Mouse (Mus musculus): Measurements from ENCODE around the gene Macrod2.
A peak's percentile ranks its signal among the peaks of the same experiment; 100 is the strongest.

Gene Macrod2

DNA sequence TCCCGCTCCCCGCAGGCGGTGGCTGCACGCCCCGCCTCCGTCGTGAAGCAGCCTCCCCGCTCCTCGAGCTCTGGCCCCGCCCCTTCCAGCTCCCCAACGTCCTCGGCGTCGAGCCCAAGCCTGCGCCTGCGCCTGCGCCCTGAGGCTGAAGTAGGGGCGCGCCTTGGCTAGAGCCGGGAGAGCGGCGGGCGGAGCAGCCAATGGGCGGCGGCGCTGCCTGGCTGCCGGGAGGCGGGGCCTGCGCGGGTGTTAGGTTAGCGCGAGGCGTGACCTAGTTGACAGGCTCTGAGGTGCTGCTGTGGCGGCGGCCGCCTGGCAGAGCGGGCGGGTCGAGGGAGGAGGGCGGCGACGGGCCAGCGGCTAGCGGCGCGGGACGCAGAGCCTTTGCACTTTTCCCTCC lies at the start of gene Macrod2:
Gene Macrod2, plus strand, starts transcription at position 131 of the 400 bp plus-strand sequence.
- DNase-seq (ENCODE audit: low spot score), result peak; percentile 99

DNA sequence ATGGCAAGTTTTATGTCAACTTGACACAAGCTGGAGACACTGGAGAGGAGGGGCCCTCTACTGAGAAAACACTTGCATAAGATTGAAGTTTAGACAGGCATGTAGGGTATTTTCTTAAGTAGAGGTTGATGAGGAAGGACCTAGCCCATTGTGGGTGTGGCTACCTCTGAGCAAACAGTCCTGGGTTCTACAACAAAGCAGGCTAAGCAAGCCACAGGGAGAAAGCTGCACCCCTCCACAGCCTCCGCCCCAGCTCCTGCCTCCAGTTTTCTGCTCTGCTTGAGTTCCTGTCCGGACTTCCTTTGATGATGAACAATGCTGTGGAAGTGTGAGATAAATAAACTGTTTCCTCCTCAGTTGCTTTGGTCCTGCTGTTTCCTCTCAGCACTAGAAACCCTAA lies 35.2 kb upstream of the Macrod2 start:
- no peak for DNase-seq (ENCODE audit: low spot score)

DNA sequence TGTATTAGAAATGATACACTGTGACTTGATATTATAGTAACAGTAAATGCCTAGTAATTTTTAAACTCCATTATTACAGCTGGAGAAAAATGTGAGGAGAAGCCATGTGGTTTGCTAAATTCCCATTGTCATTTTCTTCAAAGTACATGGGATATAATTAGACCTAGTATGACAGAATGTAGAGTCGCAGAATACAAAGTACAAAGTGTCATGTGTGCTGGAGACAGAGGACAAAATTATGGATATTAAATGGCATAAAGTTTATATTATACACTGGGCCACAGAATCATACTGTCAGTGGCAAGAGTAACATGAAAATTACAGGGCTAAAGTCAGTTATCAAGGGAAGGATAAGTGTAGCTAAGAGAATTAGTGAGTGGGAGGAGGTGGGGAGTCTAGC lies 30.3 kb upstream of the Macrod2 start:
- no peak for DNase-seq (ENCODE audit: low spot score)

DNA sequence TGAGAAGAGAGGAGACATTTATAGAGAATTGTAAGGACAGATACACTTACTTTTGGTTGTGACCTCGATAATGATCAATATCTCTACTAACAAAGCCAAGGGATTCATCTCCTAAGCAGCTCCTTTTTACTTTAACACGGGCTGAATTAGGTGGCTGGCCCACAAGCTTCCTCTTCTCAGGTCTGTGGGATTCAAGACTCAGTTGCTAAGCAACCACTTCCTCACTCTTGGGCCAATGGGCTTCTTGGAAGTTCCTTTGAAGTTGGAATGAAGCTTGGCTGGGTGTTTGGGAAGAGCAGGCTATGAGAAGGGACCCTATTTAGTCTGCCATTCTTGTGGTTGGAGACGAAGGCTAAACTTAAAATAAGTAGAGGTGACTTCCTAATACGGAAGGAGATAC lies 5.6 kb upstream of the Macrod2 start, which contains the start of gene Sel1l2:
Gene Sel1l2, minus strand, starts transcription at position 182 of the 400 bp plus-strand sequence.
- DNase-seq (ENCODE audit: low spot score), result no peak

DNA sequence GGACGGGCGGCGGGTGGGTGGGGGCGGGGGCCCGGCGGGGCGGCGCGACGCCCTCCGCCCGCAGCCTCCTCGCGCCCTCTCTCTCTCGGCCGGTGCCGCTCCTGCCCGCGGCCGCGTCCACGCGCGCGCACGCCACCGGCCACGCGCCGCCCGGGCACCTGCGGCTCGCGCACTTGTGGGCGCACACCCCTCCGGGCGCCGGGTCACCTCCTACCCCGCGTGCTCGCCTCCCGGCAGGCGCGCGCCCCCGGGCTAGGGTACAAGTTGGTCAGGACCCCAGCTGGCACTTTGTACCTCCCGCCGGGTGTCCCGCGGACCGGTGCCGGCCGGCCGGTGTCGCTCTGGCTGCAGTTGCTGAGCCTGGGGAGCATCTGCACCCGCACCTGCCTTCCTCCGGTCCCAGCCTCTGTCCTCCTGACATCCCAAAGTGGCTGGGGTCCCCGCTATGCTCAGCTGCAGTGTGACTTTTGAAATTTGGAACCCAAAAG lies 679 bp downstream of the Macrod2 start:
- DNase-seq (ENCODE audit: low spot score), result peak; percentile 37

DNA sequence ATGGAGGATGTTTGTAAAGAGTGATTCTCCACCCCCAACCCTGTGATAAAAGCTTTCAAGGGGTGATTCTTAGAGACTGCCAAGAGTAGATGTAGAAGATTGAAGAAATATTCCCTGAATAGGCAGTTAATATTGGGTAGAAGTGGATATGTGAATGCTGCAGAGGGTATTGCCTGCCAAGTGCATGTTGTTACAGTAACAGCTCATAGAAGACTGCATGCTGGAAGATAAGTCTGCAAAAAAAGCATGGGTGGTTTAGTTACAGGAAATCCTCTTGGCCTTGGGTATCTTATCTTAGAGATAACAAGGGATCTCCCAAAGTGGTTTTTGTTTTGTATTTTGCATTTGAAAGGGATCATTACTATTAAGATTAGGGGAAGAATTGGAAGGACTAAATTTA lies 30.7 kb downstream of the Macrod2 start:
- no peak for DNase-seq (ENCODE audit: low spot score)

DNA sequence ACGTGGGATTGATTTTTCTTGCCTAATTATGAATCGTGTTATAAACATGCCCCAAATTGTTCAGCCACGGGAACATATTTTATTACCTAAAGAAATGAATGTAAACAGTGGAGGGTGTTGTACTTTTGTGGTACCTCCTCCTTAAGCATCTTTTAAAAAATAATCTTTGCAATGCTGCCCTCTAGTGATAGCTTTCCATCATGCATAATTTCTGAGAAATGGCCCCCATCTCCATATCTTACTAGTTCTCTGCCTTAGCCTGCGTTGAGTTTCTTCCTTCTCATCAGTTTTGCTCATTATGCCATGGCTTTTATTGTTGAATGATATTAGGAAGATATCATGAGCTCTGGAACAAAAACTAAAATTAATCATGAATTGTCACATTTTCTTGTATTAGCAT lies 32.2 kb downstream of the Macrod2 start:
- no peak for DNase-seq (ENCODE audit: low spot score)

DNA sequence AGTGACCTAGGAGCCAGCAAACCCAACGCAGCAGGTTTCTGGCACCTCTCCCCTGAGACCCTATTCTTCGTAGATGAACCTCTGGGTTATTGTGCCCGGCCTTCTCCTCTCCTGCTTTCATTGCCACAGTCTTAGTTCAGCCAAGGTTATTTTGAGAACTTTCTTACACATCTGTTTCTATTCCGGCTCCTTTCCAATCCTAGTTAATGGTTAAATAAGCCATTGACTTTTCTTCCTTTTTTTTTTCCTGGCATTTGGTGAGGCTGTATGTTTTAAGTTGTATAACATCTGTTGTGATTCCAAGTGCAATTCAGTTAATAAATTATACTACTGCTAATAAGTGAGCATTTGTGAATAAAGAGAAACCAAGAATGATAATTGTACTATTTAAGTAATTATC lies 44.0 kb downstream of the Macrod2 start:
- DNase-seq (ENCODE audit: low spot score), result no peak

DNA sequence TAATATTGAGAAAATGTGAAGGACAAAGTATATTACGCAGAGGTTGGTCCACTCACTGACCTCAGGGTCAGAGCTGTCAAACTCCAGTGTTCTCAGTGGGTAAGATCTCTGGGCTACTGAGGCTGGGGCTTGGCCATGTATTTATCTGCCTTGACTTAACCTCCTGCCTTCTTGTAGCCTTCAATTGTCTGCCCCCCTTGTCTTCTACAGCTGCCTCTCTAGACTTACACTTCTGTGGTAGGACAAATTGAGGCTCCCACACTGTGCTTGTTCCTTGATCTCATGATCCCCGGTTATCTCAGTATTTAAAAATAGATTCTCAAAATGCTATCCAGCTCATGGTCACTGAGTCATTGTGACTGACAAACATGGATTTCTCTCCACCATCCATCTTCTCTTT lies 53.5 kb downstream of the Macrod2 start:
- DNase-seq (ENCODE audit: low spot score), result no peak

DNA sequence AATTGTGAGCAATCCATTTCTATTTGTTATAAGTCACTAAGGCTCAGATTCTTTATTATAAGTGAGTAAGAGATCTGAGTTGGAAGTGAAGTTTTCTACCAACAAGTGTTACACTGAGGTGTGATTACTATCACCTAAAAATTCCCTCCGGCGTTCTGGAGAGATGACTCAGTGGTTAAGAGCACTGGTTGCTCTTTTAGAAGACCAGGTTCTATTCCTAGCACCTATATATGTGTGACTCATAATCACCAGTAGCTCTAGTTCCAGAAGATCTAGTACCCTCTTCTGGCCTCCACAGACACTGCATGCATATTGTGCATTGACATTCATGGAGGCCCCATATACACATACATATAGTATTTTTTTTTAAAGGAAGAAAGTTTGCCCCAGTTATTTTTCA lies 80.7 kb downstream of the Macrod2 start:
- DNase-seq (ENCODE audit: low spot score), result no peak

DNA sequence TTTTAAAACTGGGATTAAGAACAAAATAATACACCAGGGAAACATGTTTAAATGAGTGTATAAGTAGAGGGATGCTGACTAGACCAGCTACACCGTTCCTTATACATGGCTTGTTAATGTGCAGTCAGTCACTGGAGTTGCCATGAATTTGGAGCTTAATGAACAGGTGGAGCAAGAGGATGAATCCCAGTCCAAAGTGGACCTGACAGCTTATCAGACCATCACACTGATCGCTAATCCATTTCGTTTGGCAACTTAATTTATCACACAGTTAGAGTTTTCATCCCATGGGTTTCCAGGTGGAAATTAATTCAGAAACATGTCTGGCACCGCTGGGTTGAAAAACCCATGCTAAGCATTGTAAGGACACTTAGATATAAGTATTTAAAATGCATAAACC lies 81.8 kb downstream of the Macrod2 start:
- DNase-seq (ENCODE audit: low spot score), result no peak

DNA sequence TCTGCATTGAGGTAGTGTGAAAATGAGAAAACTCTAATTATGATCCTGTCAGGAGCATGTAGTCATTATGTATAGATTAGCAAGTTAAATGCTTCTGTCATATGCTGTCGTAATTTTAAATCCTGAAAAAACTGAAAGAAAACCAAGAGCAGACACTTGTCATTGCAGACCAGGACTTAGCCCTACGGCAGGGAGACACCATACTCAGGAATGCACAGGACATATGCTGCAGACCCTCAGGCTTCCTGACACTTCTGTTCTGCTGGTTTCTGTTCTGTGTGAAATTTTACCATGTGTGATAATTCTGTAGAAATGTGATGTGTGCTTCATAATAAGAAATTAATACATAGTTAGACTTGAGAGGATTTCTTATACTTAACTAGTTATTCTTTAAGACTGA lies 87.5 kb downstream of the Macrod2 start:
- no peak for DNase-seq (ENCODE audit: low spot score)

DNA sequence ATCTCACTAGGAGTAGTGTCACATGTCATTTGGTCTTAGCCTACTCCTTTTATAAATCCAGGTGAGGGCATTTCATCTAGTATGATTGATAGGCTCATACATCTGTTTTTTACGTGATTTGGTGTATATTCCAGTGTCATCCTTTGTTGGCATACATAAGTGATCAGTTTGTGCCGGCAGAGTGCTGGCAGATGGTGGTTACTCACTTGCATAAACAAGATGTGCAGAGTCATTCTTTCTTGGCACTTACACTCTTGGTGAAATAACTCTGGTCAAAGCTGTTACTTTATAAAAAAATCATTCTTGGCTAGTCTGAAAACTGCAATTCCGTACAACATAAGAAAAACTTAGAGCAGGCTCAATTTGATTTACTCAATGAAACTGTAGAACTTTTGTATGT lies 102.6 kb downstream of the Macrod2 start:
- no peak for DNase-seq (ENCODE audit: low spot score)

DNA sequence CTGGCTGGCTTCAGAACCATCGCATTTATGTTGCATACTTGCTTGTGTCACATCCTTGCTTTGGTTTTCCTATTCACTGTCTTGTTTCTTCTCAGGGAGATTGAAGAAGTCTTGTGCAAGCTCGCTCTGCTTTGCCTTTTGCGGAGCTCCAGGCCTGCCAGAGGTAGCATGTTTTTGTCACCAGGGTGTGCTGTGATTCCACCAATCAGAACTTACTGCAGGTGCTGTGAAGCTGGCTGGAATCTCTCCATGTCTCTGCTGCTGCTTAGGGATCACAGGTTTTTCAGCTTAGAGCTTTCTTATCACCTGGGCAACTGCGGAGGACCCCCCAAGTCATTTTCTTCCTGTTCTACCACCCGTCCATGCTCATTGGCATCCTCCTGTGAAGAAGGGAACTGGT lies 105.8 kb downstream of the Macrod2 start:
- DNase-seq (ENCODE audit: low spot score), result peak; percentile 28

DNA sequence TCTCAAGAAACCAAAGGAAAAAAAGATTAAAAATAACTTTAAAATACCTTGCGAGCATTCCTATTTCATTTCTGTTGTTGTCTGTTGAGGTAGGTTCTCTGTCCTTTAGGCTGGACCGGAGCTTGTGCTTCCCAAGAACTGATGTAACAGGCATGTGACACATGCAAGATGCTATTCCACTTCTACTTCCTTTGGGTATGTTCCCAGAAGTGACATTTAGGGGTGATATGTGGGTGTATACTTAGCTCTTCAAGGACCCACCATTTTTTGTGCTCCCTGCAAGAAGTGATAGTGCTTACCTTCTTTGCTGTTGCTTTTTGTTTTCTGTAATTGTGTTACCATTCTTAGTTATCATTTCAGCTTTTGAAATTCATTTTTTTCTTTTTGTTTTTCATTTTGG lies 126.4 kb downstream of the Macrod2 start:
- DNase-seq (ENCODE audit: low spot score), result no peak

DNA sequence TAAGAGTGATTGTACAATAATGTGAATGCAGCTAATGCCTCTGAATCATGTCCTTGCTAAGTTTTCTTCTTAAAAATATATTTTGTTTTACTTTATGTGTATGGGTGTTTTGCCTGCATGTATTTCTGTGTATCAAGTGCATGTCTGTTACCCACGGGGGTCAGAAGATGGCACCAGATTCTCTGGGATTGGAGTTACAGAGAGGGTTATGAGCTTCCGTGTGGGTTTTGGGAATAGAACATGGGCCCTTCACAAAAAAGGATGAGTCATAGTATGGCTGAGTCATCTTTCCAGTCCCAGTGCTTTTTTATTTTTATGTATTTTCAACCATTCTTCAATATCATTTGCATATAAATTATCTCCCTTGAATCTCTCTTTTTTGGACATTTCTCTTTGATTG lies 135.1 kb downstream of the Macrod2 start:
- DNase-seq (ENCODE audit: low spot score), result no peak

DNA sequence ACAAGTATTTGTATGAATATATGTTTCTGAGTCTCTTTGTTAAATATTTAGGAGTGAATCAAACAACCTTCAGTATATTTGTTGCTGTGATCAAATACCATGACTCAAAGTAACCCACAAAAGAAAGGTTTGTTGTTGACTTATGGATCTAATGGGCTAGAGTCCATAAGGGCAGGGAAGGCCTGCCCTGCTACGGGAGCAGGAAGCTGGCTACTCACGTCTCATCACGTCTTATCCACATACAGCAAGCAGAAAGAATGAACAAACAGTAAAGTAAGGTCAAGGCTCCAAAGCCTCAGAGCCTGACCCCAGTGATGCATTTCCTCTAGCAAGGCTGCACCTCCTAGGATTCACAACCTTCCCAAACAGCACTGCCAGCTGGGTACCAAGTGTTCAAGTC lies 136.9 kb downstream of the Macrod2 start:
- DNase-seq (ENCODE audit: low spot score), result no peak

DNA sequence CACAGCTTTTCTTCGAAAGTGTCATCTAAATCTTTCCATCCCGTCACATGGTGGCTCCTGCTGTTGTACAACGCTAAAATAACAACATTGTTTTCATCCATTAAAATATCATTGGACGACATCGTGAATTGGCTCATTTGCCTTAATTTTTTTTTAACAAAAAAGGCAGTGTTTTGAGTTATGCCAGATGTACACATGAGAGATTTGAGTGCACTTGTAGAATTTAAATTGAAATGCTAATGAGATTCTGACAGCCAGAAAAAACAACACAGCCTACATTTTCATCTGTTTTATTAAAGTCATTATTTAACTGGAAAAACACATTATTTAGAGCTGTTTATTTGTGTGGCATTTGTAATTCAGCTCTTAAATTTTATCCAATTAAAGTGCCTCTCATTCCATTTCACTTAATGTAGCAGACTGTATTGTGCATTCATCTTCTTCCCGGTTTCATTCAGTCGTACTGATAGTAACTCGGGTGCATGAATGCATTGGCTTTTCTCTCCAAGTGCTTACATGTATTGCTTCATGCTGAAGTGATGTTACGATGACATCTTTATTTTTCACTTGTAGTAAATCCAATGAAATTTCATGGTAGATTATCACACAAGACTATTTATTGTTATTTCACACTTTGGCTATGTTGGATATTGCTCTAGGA lies 137.9 kb downstream of the Macrod2 start:
- DNase-seq (ENCODE audit: low spot score), result no peak

DNA sequence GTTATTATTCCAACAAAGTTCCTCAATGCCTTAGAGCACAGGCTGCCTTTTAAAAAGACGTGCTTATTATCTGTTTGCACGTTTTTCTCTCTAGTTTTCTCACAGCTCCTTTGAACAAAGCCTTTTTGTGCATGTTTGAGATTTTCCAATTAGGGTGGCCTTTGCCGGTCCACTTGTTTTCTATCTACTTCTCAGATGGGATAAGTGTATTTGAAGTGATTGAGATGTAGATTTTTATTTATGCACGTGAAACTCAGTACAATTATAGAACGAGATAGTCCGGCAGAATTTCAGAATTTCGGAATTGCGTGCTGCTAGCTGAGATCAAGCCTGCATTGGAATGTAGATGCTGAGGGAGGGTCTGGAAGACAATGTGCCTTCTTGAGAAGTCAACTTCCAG lies 138.5 kb downstream of the Macrod2 start:
- DNase-seq (ENCODE audit: low spot score), result no peak

DNA sequence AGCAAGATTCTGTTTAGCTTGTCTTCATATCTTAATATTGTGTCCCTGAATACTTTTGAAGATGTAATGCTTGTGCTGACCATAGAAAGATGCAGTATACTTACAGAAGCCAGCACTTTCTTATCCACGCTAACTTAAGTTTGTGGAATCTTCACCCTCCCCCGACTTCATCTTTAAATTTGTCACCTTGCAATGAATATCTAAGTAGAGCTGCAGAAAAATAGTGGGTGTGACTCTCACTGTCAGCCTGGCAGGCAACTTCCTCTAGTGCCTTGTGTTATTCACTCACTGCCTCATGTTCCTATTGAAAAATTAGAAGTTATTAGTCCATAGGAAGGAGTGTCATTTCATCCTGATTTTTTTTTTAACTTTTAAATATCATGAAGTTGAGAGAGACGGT lies 139.5 kb downstream of the Macrod2 start:
- DNase-seq (ENCODE audit: low spot score), result no peak

DNA sequence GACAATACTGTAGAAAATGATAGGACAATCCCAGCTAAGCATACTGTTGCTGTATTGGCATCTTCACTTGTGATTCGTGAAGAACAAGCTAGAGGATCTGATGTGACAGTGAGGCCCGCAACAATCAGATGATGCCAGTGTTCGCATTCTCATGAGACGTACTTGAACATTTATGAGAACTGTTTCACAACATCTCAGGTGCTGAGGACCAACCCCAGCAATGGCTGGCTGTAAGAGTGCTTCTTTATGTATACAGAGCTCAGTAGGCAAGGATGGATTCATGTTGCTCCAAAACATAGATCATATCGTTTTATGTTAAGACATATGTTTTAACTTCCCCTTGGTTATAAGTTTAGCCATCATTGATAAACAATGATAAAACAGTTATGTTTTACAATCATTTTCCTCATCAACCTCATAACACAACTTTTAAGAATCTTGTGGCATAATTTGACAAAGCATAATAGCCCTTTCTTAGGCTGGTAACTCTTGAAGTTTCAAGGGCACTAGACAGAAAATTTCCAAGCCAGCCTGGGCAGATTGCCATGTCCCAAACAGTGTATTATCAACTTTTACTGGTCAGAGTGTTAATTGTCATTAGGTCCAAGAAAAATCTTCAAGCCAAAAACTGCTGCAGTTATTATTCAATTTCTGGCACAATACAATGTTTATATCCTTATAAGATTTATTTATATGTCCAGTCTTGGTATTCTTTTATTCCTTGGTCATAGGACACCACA lies 140.9 kb downstream of the Macrod2 start:
- peak; percentile 30 for DNase-seq (ENCODE audit: low spot score)

DNA sequence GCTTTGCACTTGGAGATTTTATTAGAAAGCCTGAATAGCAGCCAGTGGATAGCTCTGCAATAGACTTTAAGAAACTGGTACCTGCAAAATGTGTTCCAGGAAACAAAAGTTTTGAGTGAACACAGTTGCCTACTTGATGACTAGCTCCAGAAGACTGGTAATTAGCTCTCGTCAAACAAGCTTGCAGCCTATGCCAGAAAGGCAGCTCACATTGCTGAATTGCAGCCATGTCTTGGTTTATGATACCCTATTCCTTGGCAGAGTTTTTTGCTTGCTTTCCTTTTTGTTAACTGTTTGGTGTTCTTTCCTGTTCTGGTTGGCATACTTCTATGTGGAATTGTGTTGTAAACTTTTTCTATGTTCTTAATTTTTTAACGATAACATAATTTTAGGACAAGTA lies 154.2 kb downstream of the Macrod2 start:
- no peak for DNase-seq (ENCODE audit: low spot score)

DNA sequence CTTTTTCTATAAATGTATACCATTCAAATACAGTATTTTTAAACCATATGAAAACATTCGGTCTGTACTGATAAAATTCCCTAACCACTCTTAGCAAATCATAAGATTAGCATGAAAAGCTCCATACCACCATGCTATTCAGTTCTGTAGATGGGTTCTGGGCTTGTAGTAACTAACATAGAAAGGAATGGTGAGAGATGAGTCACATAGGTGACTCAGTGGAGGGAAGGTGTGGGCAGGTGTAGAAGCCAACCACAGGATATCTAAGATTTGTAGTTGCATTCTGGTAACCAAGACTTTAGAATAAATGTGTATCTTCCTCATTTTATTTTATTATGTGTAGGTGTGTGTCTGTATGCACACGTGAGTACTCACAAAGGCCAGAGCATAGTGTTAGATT lies 166.3 kb downstream of the Macrod2 start:
- no peak for DNase-seq (ENCODE audit: low spot score)

DNA sequence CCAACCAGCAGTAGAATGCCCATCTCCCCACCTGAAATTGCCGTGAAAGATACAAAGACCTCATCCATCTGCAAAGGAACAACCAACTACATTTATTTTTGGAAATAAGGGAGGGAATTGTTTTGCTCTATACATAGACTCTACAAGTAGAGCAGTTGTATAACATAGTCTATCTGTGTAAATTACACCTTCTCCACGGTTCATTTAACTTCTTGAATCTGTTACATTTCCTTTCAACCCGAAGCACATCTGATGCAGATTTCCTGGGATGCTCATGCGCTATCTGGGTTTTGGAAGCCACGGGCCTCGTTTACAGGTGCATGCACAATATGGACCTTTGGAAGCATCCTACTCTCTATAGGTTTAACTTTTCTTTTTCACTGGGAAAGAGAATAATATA lies 175.8 kb downstream of the Macrod2 start:
- no peak for DNase-seq (ENCODE audit: low spot score)
